Comparison of ENCODE assay signal across 26 mouse cellular contexts in the genomic region with DNA sequence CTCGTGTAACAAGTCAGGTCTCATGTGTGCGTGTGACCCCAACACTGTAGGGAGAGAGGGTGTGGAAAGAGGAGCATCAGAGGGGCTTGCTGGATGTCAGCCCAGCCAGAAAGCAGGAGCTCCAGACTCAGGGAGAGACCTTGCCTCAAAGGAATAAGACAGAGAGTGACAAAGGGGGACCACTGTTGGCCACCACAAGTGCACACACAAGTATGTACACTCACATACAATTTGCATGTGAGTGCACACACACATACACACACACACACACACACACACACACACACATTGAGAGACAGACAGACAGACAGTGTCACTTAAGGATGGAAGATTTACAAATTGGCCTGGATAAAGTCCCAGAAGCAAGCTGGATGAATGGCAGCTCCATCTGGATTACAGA.
"Had no signal": no experiment of that assay in that cellular context is flagged by ENCODE, and none has a peak within 500 bp of the region (broad histone marks: within the 10 kb centered on the region; RNA-seq: fewer than 3 reads in every experiment).

No protein-coding gene starts in this region.

- H3K4me1 ChIP-seq: embryonic facial prominence, embryonic 13.5 days; embryonic facial prominence, embryonic 15.5 days had no signal

- H3K36me3 ChIP-seq: embryonic facial prominence, embryonic 10.5 days; embryonic facial prominence, embryonic 12.5 days; embryonic facial prominence, embryonic 13.5 days; embryonic facial prominence, embryonic 15.5 days; forebrain, embryonic 10.5 days; forebrain, embryonic 12.5 days; forebrain, embryonic 15.5 days had no signal

- H3K27me3 ChIP-seq: embryonic facial prominence, embryonic 12.5 days; embryonic facial prominence, embryonic 13.5 days; embryonic facial prominence, embryonic 15.5 days; forebrain, embryonic 12.5 days; forebrain, embryonic 13.5 days; forebrain, embryonic 15.5 days had no signal

- H3K4me3 ChIP-seq: embryonic facial prominence, embryonic 10.5 days; embryonic facial prominence, embryonic 12.5 days; embryonic facial prominence, embryonic 13.5 days; embryonic facial prominence, embryonic 15.5 days; erythroblast, embryonic 14.5 days; forebrain, embryonic 10.5 days; forebrain, embryonic 12.5 days; forebrain, embryonic 13.5 days; forebrain, embryonic 15.5 days; gastrocnemius, adult 2 months had no signal

- ATAC-seq: forebrain, embryonic 13.5 days; forebrain, embryonic 14.5 days; forebrain, embryonic 15.5 days; forebrain, embryonic 16.5 days; forebrain, postnatal 0 days had no signal

- H3K9ac ChIP-seq: embryonic facial prominence, embryonic 12.5 days; embryonic facial prominence, embryonic 13.5 days; embryonic facial prominence, embryonic 15.5 days; forebrain, embryonic 12.5 days; forebrain, embryonic 13.5 days; forebrain, embryonic 15.5 days; forebrain, postnatal 0 days had no signal

- H3K9me3 ChIP-seq: embryonic facial prominence, embryonic 10.5 days; embryonic facial prominence, embryonic 12.5 days; embryonic facial prominence, embryonic 13.5 days; embryonic facial prominence, embryonic 15.5 days; forebrain, embryonic 10.5 days; forebrain, embryonic 12.5 days; forebrain, embryonic 13.5 days; forebrain, embryonic 15.5 days had no signal

- DNase-seq: cerebellum, adult 8-10 months; cerebellum, adult 9-10 months; cerebellum, adult 9-11 months; cerebellum, postnatal 10 days; cerebellum, postnatal 14 days; cerebellum, postnatal 25 days; cerebellum, postnatal 36 days; embryo, embryonic 11 days; forebrain, postnatal 0 days; gastrocnemius, adult 2 months; gastrocnemius, postnatal 10 days; gastrocnemius, postnatal 14 days; gastrocnemius, postnatal 25 days; gastrocnemius, postnatal 36 days; heart, adult 18-20 months had no signal

- H3K4me2 ChIP-seq: embryonic facial prominence, embryonic 12.5 days; embryonic facial prominence, embryonic 13.5 days; embryonic facial prominence, embryonic 15.5 days; forebrain, embryonic 12.5 days; forebrain, embryonic 13.5 days; forebrain, embryonic 15.5 days had no signal

- H3K27ac ChIP-seq: embryonic facial prominence, embryonic 10.5 days; embryonic facial prominence, embryonic 12.5 days; embryonic facial prominence, embryonic 13.5 days; embryonic facial prominence, embryonic 15.5 days; forebrain, embryonic 10.5 days; forebrain, embryonic 12.5 days; forebrain, embryonic 13.5 days; forebrain, embryonic 15.5 days; gastrocnemius, adult 2 months had no signal
